Mouse (Mus musculus) regulatory T cell (primary cell): Measurements from ENCODE around the gene Sirpb1b.
"Not testable (repeated sequence)": the region's sequence is repeated elsewhere in the genome, so short reads cannot be mapped to it uniquely, and the experiment has no call there.

ENCODE experiments used
- in situ Hi-C: fragments of 300-600 bp; cut with MboI, MseI; formaldehyde crosslinking; loops from one replicate; pipeline ENCODE4 v1.15.1; 2025; ENCODE audit warnings: high pct_unique_total_duplicates

Sirpb1b gene

DNA sequence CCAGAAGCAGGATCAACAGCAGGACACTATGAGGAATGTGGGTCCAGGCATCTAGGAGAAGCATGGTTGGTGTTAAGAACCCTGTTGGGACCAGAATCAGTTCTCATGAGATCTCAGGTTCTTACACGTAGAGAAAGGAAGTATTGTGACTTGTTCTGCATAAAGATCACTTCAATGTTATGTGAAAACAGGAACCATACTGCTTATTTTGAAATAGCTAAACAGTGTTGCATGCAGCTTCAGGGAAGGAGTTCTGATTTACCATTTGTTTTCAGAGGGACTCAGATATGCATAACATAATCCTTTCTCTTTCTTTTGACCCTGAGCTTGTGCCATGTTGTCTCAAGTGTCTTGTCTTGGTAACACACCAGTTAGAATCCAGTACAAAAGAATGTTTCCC is at the start of gene Sirpb1b:
Gene Sirpb1b (minus strand): TSS at position 179 of the 400 bp plus-strand sequence.
- in situ Hi-C loops, result loop anchor here (5.0 kb wide), 2 partner anchors 148 to 272 kb away; partner anchors contain the start of genes Sirpb1a and Sirpb1c

DNA sequence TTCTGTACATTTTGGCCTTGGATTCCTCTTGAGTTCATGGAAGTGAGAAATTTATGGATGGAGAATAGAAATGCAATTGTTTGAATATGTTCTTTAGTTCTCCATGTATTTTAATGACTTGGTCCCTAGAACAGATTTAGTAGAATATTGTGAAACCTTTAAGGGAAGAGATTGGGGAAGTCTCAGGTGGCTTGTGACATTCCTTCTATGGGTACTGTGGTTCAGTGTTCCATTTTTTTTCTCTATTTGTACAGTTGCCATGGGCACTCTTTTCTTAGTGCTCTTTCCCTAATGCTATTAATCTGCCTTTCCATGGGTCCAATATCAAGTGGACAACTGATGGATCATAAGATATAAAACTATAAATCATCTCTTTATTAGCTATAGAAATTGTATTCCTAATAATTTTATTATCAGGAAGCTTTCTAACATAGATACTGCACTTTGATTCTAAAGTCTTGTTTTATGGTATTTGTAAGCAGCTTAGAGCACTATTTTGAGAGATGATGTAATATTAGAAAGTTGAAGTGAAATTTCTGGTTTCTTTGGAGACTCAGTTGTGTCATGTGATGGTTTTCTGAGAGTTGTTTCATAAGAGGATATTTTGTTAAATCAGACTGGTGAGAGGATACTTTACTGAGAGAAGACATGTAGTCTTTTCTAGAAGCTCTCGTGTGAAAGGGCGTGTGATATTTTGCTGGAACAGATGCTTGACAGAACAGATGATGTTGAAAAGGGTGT is 15.7 kb upstream of the Sirpb1b start:
- in situ Hi-C loops, result not testable (repeated sequence)

DNA sequence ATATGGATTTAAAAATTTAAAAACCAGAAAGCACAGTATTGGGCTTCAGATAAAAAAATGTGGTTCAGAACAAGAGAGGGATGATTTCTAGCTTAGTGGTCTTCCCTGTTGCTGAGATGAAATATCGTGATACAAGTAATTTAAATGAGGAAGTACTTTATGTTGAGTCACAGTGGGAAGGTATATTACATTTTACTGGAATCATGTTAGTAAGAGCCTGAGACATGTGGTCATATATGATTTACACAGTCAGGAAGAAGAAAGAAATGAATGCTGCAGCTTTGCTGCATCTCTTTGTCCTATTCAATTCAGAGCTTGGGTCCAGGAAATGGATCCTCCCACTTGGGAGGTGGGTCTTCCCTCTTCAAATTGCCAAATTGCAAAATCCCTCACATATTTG is 11.8 kb upstream of the Sirpb1b start:
- in situ Hi-C loops, result not testable (repeated sequence)

DNA sequence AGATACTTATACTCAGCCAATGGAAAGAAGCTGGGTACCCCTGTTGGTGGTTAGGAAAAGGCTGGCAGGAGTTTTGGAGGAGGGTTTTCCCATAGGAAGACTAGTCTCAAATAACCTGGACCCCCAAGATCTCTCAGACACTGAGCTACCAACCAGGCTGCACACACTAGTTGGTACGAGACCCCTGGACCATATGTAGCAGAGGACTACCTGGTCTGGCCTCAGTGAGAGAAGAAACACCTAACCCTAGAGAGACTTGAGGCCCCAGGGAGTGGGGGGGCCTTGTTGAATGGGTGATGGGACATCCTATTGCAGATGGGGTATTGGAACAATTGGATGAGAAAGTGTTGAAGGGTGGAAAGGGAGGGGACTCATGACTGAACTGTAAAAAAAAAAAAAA is 8.6 kb upstream of the Sirpb1b start:
- in situ Hi-C loops, result no loop called here

DNA sequence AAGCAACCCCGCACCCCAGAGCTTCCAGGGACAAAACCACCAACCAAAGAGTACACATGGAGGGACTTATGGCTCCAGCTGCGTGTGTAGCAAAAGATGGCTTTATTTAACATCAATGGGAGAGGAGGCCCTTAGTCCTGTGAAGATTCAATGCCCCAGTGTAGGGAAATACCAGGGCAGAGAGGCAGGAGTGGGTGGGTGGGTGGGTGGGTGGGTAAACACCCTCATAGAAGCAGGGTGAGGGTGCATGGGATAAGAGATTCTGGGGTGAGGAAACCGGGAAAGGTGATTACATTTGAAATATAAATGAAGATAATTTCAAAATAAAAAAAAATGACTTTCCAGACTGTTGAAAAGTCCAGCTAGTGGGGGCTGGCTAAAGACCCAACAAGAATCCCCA is 8.1 kb upstream of the Sirpb1b start:
- in situ Hi-C loops, result not testable (repeated sequence)

DNA sequence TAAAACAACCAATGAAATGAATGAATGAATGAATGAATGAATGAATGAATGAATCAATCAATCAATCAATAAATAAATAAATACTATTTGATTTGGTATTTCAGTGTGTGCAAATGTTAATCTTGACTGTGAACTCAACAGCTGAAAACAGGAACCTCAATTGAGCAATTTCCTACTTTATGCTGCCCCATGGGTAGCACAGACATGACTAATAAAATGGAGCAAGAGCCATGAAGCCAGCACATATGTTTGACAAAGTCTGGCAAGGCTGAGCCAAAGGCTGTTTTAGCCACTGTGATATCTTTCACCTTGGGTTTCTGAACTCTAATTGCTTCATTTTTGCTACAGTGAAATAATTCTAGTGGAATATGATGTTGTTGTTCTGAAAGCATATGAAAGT is 1.6 kb upstream of the Sirpb1b start:
- in situ Hi-C loops, result loop anchor here (5.0 kb wide), 2 partner anchors 149 to 271 kb away; partner anchors contain the start of genes Sirpb1a and Sirpb1c

DNA sequence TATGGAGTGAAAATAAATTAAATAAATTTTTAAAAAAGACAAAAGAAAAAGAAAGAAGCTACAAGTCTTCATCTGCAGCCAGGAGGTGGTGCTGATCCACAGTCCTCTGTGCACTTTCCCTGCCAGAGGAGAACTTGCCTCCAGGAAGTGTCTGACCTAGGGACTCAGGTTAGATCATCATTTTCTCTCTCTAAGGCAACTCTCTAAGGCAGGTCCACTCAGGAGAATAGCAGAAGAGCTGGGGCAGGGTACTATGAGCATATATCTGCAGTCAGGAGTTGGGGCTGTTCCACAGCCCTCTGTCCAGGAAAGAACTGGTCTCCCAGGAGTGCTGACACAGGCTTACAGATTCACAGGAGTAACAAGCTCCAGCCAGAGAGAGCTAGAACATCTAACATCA is 46.3 kb downstream of the Sirpb1b start:
- in situ Hi-C loops, result no loop called here

DNA sequence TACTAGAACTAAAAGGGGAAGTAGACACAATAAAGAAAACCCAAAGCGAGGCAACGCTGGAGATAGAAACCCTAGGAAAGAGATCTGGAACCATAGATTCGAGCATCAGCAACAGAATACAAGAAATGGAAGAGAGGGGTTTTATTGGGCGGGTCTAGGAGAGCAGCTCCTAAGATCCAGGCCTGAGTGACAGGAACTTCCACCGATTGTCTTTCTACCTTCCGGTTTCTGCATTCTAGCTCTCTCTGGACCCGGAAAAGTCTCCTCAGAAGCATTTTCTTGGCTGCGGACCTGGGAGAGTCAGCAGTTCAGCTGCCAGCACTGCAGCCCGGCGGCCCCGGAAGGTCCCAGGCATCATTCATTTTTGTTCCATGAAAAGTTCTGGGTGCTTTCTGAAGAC is 61.3 kb downstream of the Sirpb1b start:
- in situ Hi-C loops, result not testable (repeated sequence)

DNA sequence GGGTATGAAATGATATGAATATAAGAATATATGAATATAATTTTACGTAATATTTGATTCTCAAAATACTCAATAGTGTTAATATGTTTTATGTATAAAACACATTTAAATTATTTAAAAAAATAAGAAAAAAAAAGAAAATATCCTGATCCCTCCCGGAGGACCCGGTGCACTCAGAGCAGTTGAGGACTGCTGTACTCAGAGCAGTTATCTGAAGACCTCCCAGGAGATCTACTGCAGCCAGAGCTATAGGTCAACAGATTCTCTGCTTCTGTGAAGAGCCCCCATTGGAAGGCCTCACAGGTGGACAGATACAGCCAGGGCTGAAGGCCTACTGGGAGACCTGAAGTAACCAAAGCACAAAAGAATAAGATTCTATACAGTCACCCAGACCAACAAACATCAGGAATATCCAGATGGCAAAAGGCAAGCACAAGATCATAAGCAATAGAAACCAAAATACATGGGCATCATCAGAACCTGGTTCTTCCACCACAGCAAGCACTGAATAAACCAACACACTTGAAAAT is 67.0 kb downstream of the Sirpb1b start:
- in situ Hi-C loops, result not testable (repeated sequence)

DNA sequence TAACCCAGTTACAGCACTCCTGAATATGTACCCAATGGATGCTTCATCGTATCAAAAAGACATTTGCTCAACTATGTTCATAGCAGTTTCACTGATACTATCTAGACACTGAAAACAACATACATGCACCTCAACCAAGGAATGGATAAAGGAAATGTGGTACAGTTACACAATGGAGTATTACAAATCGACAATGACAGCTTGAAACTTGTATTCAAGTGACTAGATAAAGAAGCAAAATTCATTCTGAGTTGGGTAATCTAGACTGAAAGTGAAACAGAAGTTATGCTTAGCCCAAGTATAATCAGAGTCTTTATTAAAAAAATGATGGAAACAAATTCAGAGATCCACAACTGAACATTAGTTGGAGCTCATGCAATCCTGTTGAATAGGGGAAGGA is 100.0 kb downstream of the Sirpb1b start:
- in situ Hi-C loops, result not testable (repeated sequence)

DNA sequence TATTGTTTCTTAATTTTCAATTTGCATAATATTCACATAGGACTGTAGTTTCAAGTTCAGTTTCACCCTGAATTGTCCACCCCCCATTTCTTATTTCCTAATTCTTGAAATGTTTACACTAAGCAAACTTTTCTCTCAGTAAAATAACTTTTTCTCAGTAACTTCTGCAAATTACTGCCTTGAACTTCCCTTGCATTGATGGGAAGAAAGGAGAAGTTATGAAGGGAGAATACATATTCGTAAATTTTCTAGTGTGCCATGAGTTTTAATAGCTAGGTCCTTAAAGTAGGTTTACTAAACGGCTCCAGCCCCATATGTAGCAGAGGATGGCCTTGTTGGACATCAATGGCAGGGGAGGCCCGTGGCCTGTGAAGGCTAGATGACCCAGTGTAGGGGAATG is 104.7 kb downstream of the Sirpb1b start:
- in situ Hi-C loops, result not testable (repeated sequence)
